Mouse (Mus musculus): ENCODE results near the gene Arg2. TPM values are rescaled to one million over a fixed set of nuclear protein-coding genes. Genes with fewer than 3 reads are reported as not detected.
A peak's percentile ranks its signal among the peaks of the same experiment; 100 is the strongest.

Arg2 gene
- polyA plus RNA-seq, 1 experiment from 2014 or later = 0.50 TPM

DNA sequence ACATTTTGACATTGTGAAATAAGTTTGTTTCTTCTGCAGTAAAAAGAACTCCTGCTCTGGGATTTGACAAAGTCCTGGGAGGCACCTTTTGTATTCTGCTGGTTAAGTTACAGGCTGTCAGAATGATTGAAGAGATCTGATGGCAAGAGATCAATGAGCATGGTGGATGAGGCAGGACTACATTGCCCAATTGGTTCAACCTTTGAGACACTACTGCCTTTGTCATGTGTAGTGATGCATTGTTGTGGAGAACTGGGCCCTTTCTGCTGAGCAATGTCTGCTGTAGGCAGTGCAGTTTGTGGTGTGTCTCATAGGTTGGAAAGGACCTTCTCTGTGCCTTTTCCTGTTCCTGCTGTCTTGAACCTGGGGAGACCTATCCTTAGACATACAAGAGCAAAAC is 10.8 kb downstream of the Arg2 start:
- Histone ChIP-seq H3K36me3 (ENCODE audit: control insufficient read depth, insufficient read depth, low read length) (no peaks in the 10 kb centered on the region), H3K27ac (ENCODE audit: low read depth, low read length) (no peak overlapping the region), H3K9me3 (replicated peaks; ENCODE audit: control insufficient read depth, low read length) (no peaks in the 10 kb centered on the region), H3K4me2 (no peak overlapping the region), H3K4me1 (ENCODE audit: control insufficient read depth, insufficient read depth, low read length) (no peaks in the 10 kb centered on the region), H3K9ac (ENCODE audit: low read depth, low read length) (no peak overlapping the region), H3K4me3 (ENCODE audit: low read depth, low read length) (no peak overlapping the region), H3K27me3 (ENCODE audit: control insufficient read depth, insufficient read depth, low read length) (no peaks in the 10 kb centered on the region)
- ATAC-seq (replicated peaks; ENCODE audit: insufficient number of reproducible peaks, low FRiP score, low TSS enrichment) = no peak

DNA sequence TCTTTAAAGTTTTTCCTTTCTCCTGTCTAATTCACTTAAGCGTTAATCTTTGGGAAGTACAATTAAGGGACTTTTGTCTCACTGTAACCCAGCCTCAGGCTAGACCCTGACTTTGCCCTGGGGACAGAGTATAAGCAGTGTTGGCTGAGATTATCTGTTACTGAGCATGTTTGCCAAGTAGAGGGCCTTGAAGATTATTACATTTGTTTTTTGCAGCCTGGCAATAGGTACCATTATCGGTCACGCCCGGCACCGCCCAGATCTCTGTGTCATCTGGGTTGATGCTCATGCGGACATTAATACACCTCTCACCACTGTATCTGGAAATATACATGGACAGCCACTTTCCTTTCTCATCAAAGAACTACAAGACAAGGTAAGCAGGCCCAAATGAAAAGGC is 19.1 kb downstream of the Arg2 start:
- WGBS (ENCODE audit: insufficient replicate concordance) = 94% methylated on average over 6 of the region's 6 CpGs
- ATAC-seq (replicated peaks; ENCODE audit: insufficient number of reproducible peaks, low FRiP score, low TSS enrichment) = no peak

GRCm38 (mm10) chr12:79162876-79163275 is 32.3 kb downstream of the Arg2 start:
- Histone ChIP-seq H3K27me3 (ENCODE audit: control insufficient read depth, insufficient read depth, low read length) (no peaks in the 10 kb centered on the region), H3K27ac (ENCODE audit: low read depth, low read length) (no peak overlapping the region), H3K9me3 (replicated peaks; ENCODE audit: control insufficient read depth, low read length) (no peaks in the 10 kb centered on the region), H3K36me3 (ENCODE audit: control insufficient read depth, insufficient read depth, low read length) (peaks cover 23% of the 10 kb centered on the region), H3K4me1 (ENCODE audit: control insufficient read depth, insufficient read depth, low read length) (0 out of 2 replicates have a peak, but pooled peaks cover 6% of the 10 kb centered on the region), H3K4me2 (no peak overlapping the region), H3K9ac (ENCODE audit: low read depth, low read length) (no peak overlapping the region), H3K4me3 (ENCODE audit: low read depth, low read length) (no peak overlapping the region)
- 91% methylated on average over 3 of the region's 3 CpGs for WGBS (ENCODE audit: insufficient replicate concordance)
- no peak for ATAC-seq (replicated peaks; ENCODE audit: insufficient number of reproducible peaks, low FRiP score, low TSS enrichment)

More for the DNA sequence above, 19.1 kb downstream of the Arg2 start:
- Histone ChIP-seq H3K9ac (ENCODE audit: low read depth, low read length) (no peak overlapping the region), H3K27ac (ENCODE audit: low read depth, low read length) (no peak overlapping the region), H3K4me3 (ENCODE audit: low read depth, low read length) (no peak overlapping the region), H3K4me1 (ENCODE audit: control insufficient read depth, insufficient read depth, low read length) (no peaks in the 10 kb centered on the region), H3K27me3 (ENCODE audit: control insufficient read depth, insufficient read depth, low read length) (no peaks in the 10 kb centered on the region), H3K36me3 (ENCODE audit: control insufficient read depth, insufficient read depth, low read length) (no peaks in the 10 kb centered on the region), H3K9me3 (replicated peaks; ENCODE audit: control insufficient read depth, low read length) (no peaks in the 10 kb centered on the region), H3K4me2 (no peak overlapping the region)

GRCm38 (mm10) chr12:79169173-79169572 is 38.6 kb downstream of the Arg2 start:
- Histone ChIP-seq H3K27ac (ENCODE audit: low read depth, low read length) (no peak overlapping the region), H3K9ac (ENCODE audit: low read depth, low read length) (no peak overlapping the region), H3K4me3 (ENCODE audit: low read depth, low read length) (no peak overlapping the region), H3K36me3 (ENCODE audit: control insufficient read depth, insufficient read depth, low read length) (no peaks in the 10 kb centered on the region), H3K9me3 (replicated peaks; ENCODE audit: control insufficient read depth, low read length) (no peaks in the 10 kb centered on the region), H3K4me2 (no peak overlapping the region), H3K27me3 (ENCODE audit: control insufficient read depth, insufficient read depth, low read length) (no peaks in the 10 kb centered on the region), H3K4me1 (ENCODE audit: control insufficient read depth, insufficient read depth, low read length) (peaks cover 5% of the 10 kb centered on the region)
- ATAC-seq (replicated peaks; ENCODE audit: insufficient number of reproducible peaks, low FRiP score, low TSS enrichment) = no peak

GRCm38 (mm10) chr12:79170421-79170820 is 39.8 kb downstream of the Arg2 start:
- Histone ChIP-seq H3K4me2 (no peak overlapping the region), H3K36me3 (ENCODE audit: control insufficient read depth, insufficient read depth, low read length) (no peaks in the 10 kb centered on the region), H3K4me3 (ENCODE audit: low read depth, low read length) (no peak overlapping the region), H3K4me1 (ENCODE audit: control insufficient read depth, insufficient read depth, low read length) (peaks cover 5% of the 10 kb centered on the region), H3K27me3 (ENCODE audit: control insufficient read depth, insufficient read depth, low read length) (no peaks in the 10 kb centered on the region), H3K9ac (ENCODE audit: low read depth, low read length) (no peak overlapping the region), H3K27ac (ENCODE audit: low read depth, low read length) (no peak overlapping the region), H3K9me3 (replicated peaks; ENCODE audit: control insufficient read depth, low read length) (no peaks in the 10 kb centered on the region)
- ATAC-seq (replicated peaks; ENCODE audit: insufficient number of reproducible peaks, low FRiP score, low TSS enrichment) = no peak
- 89% methylated on average over 3 of the region's 3 CpGs for WGBS (ENCODE audit: insufficient replicate concordance)

GRCm38 (mm10) chr12:79171269-79171995 is 40.9 kb downstream of the Arg2 start:
- WGBS (ENCODE audit: insufficient replicate concordance) = 39% methylated on average over 12 of the region's 12 CpGs
- Histone ChIP-seq H3K4me3 (ENCODE audit: low read depth, low read length) (peak overlapping the region; percentile 99), H3K27ac (ENCODE audit: low read depth, low read length) (no peak overlapping the region)

DNA sequence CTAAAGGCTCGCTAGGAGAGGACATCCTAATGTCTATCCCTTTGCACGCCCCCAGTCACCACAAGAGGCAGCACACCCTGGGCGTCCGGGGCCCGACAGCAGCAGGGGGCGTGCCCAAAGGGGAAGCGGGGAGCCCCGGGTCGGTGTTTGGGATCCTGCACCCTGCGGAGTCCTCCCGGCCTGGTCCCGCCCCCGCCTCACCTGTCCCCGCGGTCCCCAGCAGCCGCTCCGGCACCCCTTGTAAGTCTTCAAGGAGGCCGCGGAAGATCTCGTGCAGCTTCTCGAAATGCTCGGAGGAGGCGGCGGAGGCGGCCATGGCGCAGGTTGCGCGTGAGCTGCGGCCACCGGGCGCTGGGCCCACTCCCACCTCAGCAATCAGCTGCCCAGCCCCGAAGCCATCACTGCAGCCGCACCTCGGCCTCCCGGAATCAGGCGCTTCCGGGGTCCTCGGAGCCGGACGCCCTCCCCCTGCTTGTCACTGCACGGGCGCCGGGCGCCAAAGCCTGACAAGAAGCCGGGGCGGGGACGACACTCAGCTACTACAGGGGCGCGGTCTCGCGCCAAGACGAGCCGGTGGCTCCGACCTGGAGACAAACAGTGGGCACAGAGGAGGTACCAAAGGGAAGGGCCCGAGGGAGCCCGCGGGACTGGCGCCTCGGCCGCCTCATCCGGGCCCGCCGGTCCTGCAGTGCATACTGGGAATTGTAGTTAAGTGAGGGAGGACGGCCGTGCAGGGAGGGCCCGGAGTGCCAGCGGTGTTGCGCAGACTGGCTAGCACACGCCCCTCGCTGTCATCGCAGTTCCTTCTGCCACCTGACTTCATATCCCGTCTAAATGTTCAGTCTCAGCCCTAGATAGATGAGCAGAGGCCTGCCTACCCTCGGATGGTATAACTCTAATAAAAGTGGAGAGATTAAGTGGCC is 41.7 kb downstream of the Arg2 start, which contains the start of gene Vti1b:
Gene Vti1b, minus strand, starts transcription at position 649 of the 923 bp plus-strand sequence.
- peaks cover 5% of the 10 kb centered on the region for H3K4me1 ChIP-seq (ENCODE audit: control insufficient read depth, insufficient read depth, low read length)
- WGBS (ENCODE audit: insufficient replicate concordance) = under 1% methylated on average over 69 of the region's 73 CpGs
- peak; percentile 96 for ATAC-seq (replicated peaks; ENCODE audit: insufficient number of reproducible peaks, low FRiP score, low TSS enrichment)

More at GRCm38 (mm10) chr12:79171269-79171995, 40.9 kb downstream of the Arg2 start:
- H3K27me3 ChIP-seq (ENCODE audit: control insufficient read depth, insufficient read depth, low read length) = no peaks in the 10 kb centered on the region
- ATAC-seq (replicated peaks; ENCODE audit: insufficient number of reproducible peaks, low FRiP score, low TSS enrichment) = no peak
- no peaks in the 10 kb centered on the region for H3K9me3 ChIP-seq (replicated peaks; ENCODE audit: control insufficient read depth, low read length)
- peak overlapping the region; percentile 67 for H3K4me2 ChIP-seq
- H3K4me1 ChIP-seq (ENCODE audit: control insufficient read depth, insufficient read depth, low read length) = peaks cover 5% of the 10 kb centered on the region
- peaks cover 5% of the 10 kb centered on the region; the same call in 1 of the 2 replicates for H3K36me3 ChIP-seq (ENCODE audit: control insufficient read depth, insufficient read depth, low read length)
- no peak overlapping the region; the same call in none of the 2 replicates for H3K9ac ChIP-seq (ENCODE audit: low read depth, low read length)

DNA sequence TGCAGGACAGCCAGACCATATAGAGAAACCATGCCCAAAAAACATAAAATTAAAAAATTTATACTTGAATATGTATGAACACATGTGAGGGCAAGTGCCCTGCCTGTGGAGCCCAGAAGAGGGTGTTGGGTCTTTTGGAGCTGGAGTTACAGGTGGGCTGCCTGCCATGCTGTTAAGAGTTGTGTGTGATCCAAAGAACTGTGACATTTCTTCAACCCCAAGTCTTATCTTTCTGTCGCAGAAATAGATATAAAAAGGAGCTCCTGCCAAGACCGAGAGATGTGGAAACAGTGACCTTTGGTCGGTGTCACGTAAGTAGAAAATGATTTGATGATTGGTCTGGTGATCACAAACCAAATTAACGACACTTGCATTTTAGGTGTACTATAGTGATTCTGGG is 43.1 kb downstream of the Arg2 start:
- no peak overlapping the region for H3K9ac ChIP-seq (ENCODE audit: low read depth, low read length)
- WGBS (ENCODE audit: insufficient replicate concordance) = 73% methylated on average over 5 of the region's 5 CpGs
- H3K27me3 ChIP-seq (ENCODE audit: control insufficient read depth, insufficient read depth, low read length) = no peaks in the 10 kb centered on the region
- no peak overlapping the region for H3K4me2 ChIP-seq
- no peak for ATAC-seq (replicated peaks; ENCODE audit: insufficient number of reproducible peaks, low FRiP score, low TSS enrichment)
- H3K27ac ChIP-seq (ENCODE audit: low read depth, low read length) = no peak overlapping the region
- peaks cover 5% of the 10 kb centered on the region; the same call in 1 of the 2 replicates for H3K36me3 ChIP-seq (ENCODE audit: control insufficient read depth, insufficient read depth, low read length)
- H3K4me1 ChIP-seq (ENCODE audit: control insufficient read depth, insufficient read depth, low read length) = peaks cover 5% of the 10 kb centered on the region
- no peak overlapping the region for H3K4me3 ChIP-seq (ENCODE audit: low read depth, low read length)
- H3K9me3 ChIP-seq (replicated peaks; ENCODE audit: control insufficient read depth, low read length) = no peaks in the 10 kb centered on the region

More for the DNA sequence above, 41.7 kb downstream of the Arg2 start, which contains the start of gene Vti1b:
- Histone ChIP-seq H3K4me2 (peak within 1 kb of the TSS; percentile 67), H3K9ac (ENCODE audit: low read depth, low read length) (peak within 1 kb of the TSS; percentile 96), H3K36me3 (ENCODE audit: control insufficient read depth, insufficient read depth, low read length) (peaks cover 5% of the 10 kb centered on the region; the same call in 1 of the 2 replicates), H3K9me3 (replicated peaks; ENCODE audit: control insufficient read depth, low read length) (no peaks in the 10 kb centered on the region), H3K27ac (ENCODE audit: low read depth, low read length) (peak within 1 kb of the TSS; percentile 96), H3K27me3 (ENCODE audit: control insufficient read depth, insufficient read depth, low read length) (no peaks in the 10 kb centered on the region), H3K4me3 (ENCODE audit: low read depth, low read length) (peak within 1 kb of the TSS; percentile 99)

Measured in heart, embryonic 11.5 days (tissue).